Mouse (Mus musculus) heart, embryonic 14.5 days (tissue): ENCODE results near the gene Mcu. TPM values are rescaled to one million over a fixed set of nuclear protein-coding genes. Genes with fewer than 3 reads are reported as not detected.

ENCODE experiments used
- ATAC-seq: fragments of 200-750 bp; cut with Nextera tagmentation; 2 replicates; pipeline ENCODE4 v1.8.0; 2017; ENCODE audit warnings: low read depth, moderate TSS enrichment; ENCODE audit not compliant: insufficient number of reproducible peaks, insufficient read depth, low FRiP score
- H3K27ac ChIP-seq, 2 experiments: fragments of 200-500 bp in 1 of 2; fragments of 300-500 bp in 1 of 2; sonication (generic) in 1 of 2; replicated peaks in 1 of 2; 2 replicates each; pipeline ENCODE4 v1.5.1; 2012 to 2014; ENCODE audit warnings: low read depth in 2 of 2, low read length in 2 of 2, control low read depth in 1 of 2, mild to moderate bottlenecking in 1 of 2, mixed read lengths in 1 of 2; ENCODE audit not compliant: control insufficient read depth in 1 of 2, insufficient read depth in 1 of 2
- H3K27me3 ChIP-seq: fragments of 300-500 bp; sonication (generic); 2 replicates; pipeline ENCODE4 v1.6.1; 2014; ENCODE audit warnings: mild to moderate bottlenecking, low read length, control low read depth; ENCODE audit not compliant: control insufficient read depth, insufficient read depth
- H3K36me3 ChIP-seq: fragments of 300-500 bp; sonication (generic); 2 replicates; pipeline ENCODE4 v1.6.1; 2014; ENCODE audit warnings: mild to moderate bottlenecking, control low read depth, low read length, mixed read lengths; ENCODE audit not compliant: control insufficient read depth, insufficient read depth
- H3K4me1 ChIP-seq, 2 experiments: fragments of 200-500 bp in 1 of 2; fragments of 300-500 bp in 1 of 2; sonication (generic) in 1 of 2; 2 replicates each; pipeline ENCODE4 v1.6.1; 2012 to 2014; ENCODE audit warnings: low read length in 2 of 2, control low read depth in 1 of 2, mixed read lengths in 1 of 2; ENCODE audit not compliant: control insufficient read depth in 2 of 2, insufficient read depth in 2 of 2
- H3K4me2 ChIP-seq: fragments of 300-500 bp; sonication (generic); 2 replicates; pipeline ENCODE4 v1.6.1; 2014; ENCODE audit warnings: mild to moderate bottlenecking, low read length
- H3K4me3 ChIP-seq, 2 experiments: fragments of 200-500 bp in 1 of 2; fragments of 300-500 bp in 1 of 2; sonication (generic) in 1 of 2; 2 replicates each; pipeline ENCODE4 v1.5.1; 2012 to 2014; ENCODE audit warnings: low read length in 2 of 2, mild to moderate bottlenecking in 2 of 2, control low read depth in 1 of 2, low read depth in 1 of 2, moderate library complexity in 1 of 2; ENCODE audit not compliant: control insufficient read depth in 1 of 2, insufficient read depth in 1 of 2
- H3K9ac ChIP-seq: fragments of 300-500 bp; sonication (generic); 2 replicates; pipeline ENCODE4 v1.6.1; 2014; ENCODE audit warnings: mild to moderate bottlenecking, low read length
- H3K9me3 ChIP-seq: fragments of 300-500 bp; sonication (generic); 2 replicates; pipeline ENCODE4 v1.6.1; 2016; ENCODE audit warnings: low read length, control low read depth; ENCODE audit not compliant: control insufficient read depth
- WGBS: fragments of 180-500 bp; shearing (Covaris S2); extraction: QIAGEN DNeasy Blood & Tissue Kit; methylation state at CpG from one replicate; pipeline ENCODE4 v1.1.7; 2014; 5-methylcytosine and 5-hydroxymethylcytosine counted together
- polyA plus RNA-seq: library from polyadenylated mRNA; unstranded; fragments of >200 nt; fragmentation: Nextera tagmentation; extraction: Ambion mirVana; gene quantifications from 2 replicates; pipeline ENCODE4 v1.2.1, GENCODE M21; 2014

Gene Mcu
- polyA plus RNA-seq, 1 experiment from 2014 or later = 28.8 TPM

GRCm38 (mm10) chr10:59500225-59500624 lies 116.3 kb downstream of the Mcu start:
- H3K36me3 ChIP-seq = no peaks in the 10 kb centered on the region
- ATAC-seq = no peak
- WGBS = 84% methylated on average over 3 of the region's 3 CpGs

GRCm38 (mm10) chr10:59497019-59497418 lies 119.5 kb downstream of the Mcu start:
- Histone ChIP-seq H3K9me3 (no peaks in the 10 kb centered on the region), H3K9ac (no peak overlapping the region), H3K4me1 (peaks cover 3 to 5% of the 10 kb centered on the region in 2 experiments; a peak in 1 of 4 replicates), H3K27me3 (no peaks in the 10 kb centered on the region), H3K4me3 (no peak overlapping the region), H3K4me2 (no peak overlapping the region), H3K36me3 (no peaks in the 10 kb centered on the region), H3K27ac (no peak overlapping the region)
- ATAC-seq = no peak
- 85% methylated on average over 11 of the region's 11 CpGs for WGBS

More at GRCm38 (mm10) chr10:59500225-59500624, 116.3 kb downstream of the Mcu start:
- H3K27ac ChIP-seq = no peak overlapping the region
- no peaks in the 10 kb centered on the region for H3K9me3 ChIP-seq
- H3K4me1 ChIP-seq = peaks cover 9 to 12% of the 10 kb centered on the region in 2 experiments; a peak in 3 of 4 replicates
- no peak overlapping the region for H3K4me3 ChIP-seq
- no peaks in the 10 kb centered on the region for H3K27me3 ChIP-seq
- H3K9ac ChIP-seq = no peak overlapping the region
- H3K4me2 ChIP-seq = no peak overlapping the region

DNA sequence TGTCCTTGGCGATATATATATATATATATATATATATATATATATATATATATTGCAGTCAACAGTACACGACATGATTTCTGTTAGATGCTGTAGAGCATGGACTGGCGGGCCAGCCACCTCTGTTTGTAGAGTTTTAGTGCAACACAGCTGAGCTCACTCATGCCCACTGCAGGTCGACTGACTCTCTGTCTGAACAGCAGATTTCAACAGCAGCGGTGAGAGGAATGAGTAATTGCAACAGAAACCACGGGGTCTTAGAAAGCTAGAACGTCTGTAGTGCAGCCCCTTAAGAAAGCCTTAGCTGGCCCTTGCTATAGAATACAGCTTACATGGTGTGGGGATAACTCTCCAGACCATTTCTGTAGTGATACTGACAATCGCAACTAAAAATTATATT lies 121.6 kb downstream of the Mcu start:
- no peaks in the 10 kb centered on the region for H3K36me3 ChIP-seq
- no peaks in the 10 kb centered on the region for H3K27me3 ChIP-seq
- ATAC-seq = no peak
- H3K4me1 ChIP-seq = no peaks in the 10 kb centered on the region
- no peak overlapping the region for H3K9ac ChIP-seq
- WGBS = 68% methylated on average over 8 of the region's 8 CpGs
- no peak overlapping the region for H3K4me3 ChIP-seq
- peaks cover 10% of the 10 kb centered on the region for H3K9me3 ChIP-seq
- no peak overlapping the region for H3K27ac ChIP-seq
- no peak overlapping the region for H3K4me2 ChIP-seq

DNA sequence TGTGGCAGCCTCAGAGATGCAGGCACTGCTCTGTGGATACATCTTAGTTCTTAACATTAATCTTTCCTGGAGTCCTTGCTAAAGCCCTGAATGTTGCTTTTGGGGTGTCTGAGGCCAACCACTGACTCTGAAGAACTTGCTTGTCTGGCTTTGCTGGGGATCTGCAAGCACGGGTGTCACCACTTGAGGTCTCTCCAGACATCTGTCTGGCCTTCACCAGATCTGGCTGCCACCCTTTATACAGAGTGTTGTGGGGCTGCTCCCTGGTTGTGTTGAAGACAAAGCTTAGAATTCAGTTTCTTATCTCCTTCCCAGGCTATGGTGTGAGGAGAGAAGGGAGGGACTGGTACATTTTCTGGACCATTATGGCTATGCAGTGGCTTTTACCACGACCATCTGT lies 122.4 kb downstream of the Mcu start:
- Histone ChIP-seq H3K4me2 (no peak overlapping the region), H3K4me1 (no peaks in the 10 kb centered on the region), H3K27me3 (no peaks in the 10 kb centered on the region), H3K4me3 (no peak overlapping the region), H3K36me3 (no peaks in the 10 kb centered on the region), H3K27ac (no peak overlapping the region), H3K9me3 (peaks cover 10% of the 10 kb centered on the region), H3K9ac (no peak overlapping the region)
- WGBS = 29% methylated on average over 2 of the region's 2 CpGs
- ATAC-seq = no peak

DNA sequence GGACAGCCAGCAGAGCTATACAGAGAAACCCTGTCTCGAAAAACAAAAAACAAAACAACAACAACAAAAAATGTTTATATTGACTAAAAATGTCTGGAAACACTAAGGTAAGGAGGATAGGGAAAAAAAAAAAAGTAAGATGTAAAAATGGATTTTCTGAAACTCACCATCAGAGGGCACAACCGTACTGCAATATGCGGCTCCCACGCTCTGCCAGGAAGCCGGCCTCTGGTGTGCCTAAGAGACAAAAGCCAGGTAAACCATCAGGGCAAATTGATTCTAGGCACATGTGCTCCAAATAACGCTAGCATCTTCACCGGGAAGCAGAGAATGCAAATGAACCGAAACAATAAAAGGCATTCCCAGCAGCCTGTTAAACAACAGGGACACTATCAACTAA lies 125.6 kb downstream of the Mcu start:
- ATAC-seq = no peak
- 80% methylated on average over 8 of the region's 8 CpGs for WGBS
- no peaks in the 10 kb centered on the region for H3K27me3 ChIP-seq

DNA sequence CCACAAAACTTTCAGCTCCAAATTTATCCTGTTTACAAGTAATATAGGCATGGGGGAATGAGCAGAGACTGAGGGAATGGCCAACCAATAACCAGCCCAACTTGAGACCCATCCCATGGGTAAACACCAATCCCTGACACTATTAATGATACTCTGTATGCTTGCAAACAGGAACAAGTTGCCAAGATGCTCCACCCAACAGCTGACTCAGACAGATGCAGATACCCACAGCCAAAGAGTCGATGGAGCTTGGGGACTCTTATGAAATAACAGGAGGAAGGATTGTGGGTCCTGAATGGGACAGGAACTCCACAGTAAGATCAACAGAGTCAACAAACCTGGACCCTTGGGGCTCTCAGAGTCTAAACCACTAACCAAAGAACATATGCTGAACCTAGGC lies 127.1 kb downstream of the Mcu start:
- Histone ChIP-seq H3K9me3 (peaks cover 10% of the 10 kb centered on the region), H3K4me3 (no peak overlapping the region), H3K27me3 (no peaks in the 10 kb centered on the region), H3K27ac (no peak overlapping the region), H3K4me2 (no peak overlapping the region), H3K36me3 (peaks cover 5% of the 10 kb centered on the region), H3K4me1 (no peaks in the 10 kb centered on the region), H3K9ac (no peak overlapping the region)
- ATAC-seq = no peak
- 100% methylated on average over 1 of the region's 1 CpGs for WGBS

More for the DNA sequence above, 125.6 kb downstream of the Mcu start:
- Histone ChIP-seq H3K9ac (no peak overlapping the region), H3K4me1 (no peaks in the 10 kb centered on the region), H3K4me3 (no peak overlapping the region), H3K9me3 (peaks cover 10% of the 10 kb centered on the region), H3K36me3 (peaks cover 5% of the 10 kb centered on the region), H3K4me2 (no peak overlapping the region), H3K27ac (no peak overlapping the region)

DNA sequence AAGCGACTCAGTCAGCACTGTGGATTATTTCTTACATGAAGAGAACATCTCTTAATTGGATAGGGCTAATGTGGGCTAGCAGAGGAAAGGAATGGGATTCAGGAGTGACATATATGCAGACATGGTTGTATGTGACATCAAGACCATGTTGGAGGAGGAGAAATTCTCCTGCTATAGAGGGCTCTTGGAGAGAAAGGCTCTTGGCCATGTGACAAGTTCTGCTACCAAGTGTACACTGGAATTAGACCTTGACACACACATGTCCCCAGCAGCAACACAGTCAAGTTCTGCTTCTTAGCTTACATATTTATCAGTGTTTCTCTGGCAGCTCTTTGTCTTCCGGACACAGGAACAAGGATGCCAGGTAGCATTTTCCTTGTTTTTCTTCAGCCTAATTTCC lies 129.1 kb downstream of the Mcu start:
- Histone ChIP-seq H3K27me3 (no peaks in the 10 kb centered on the region), H3K36me3 (peaks cover 5% of the 10 kb centered on the region), H3K9me3 (peaks cover 10% of the 10 kb centered on the region), H3K4me3 (no peak overlapping the region), H3K27ac (no peak overlapping the region), H3K4me2 (no peak overlapping the region), H3K4me1 (no peaks in the 10 kb centered on the region), H3K9ac (no peak overlapping the region)
- WGBS = 79% methylated on average over 2 of the region's 2 CpGs
- ATAC-seq = no peak

DNA sequence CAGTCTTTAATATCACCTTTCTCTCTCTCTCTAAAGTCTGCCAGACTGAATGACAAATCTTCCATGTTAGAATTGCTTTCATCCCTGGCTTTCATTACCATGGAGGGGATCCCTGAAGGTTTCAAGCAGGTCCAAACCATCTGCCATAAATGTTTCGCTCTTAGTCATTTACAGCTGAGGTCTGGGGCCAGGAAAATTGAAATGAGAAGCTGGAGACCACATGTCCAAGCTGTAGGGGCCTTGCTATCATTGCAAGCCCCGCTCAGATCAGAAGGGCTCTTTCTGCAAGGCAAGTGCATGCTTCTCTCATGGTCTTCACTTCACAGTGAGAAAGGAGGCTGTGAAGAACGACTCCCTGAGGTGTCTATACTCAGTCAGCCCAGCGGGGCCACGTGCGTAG lies 132.2 kb downstream of the Mcu start:
- whole genome bisulfite sequencing = 90% methylated on average over 6 of the region's 6 CpGs
- no peak overlapping the region for H3K4me2 ChIP-seq
- H3K27ac ChIP-seq = no peak overlapping the region
- no peaks in the 10 kb centered on the region for H3K27me3 ChIP-seq
- H3K4me3 ChIP-seq = no peak overlapping the region
- peaks cover 5% of the 10 kb centered on the region for H3K36me3 ChIP-seq
- no peak for ATAC-seq
- no peaks in the 10 kb centered on the region for H3K4me1 ChIP-seq
- H3K9ac ChIP-seq = no peak overlapping the region
- H3K9me3 ChIP-seq = no peaks in the 10 kb centered on the region
